Mouse (Mus musculus): ENCODE data around the gene Ramp2. TPM values are rescaled to one million over a fixed set of nuclear protein-coding genes. Genes with fewer than 3 reads are reported as not detected.
A peak's percentile ranks its signal among the peaks of the same experiment; 100 is the strongest.

Ramp2 gene
- total RNA-seq, 2 experiments from 2014 or later, result not detected

GRCm38 (mm10) chr11:101233240-101233639, 12.6 kb upstream of the Ramp2 start:
- no peak for ATAC-seq (replicated peaks; ENCODE audit: low FRiP score, poor library complexity, severe bottlenecking)

GRCm38 (mm10) chr11:101234124-101234523, 11.7 kb upstream of the Ramp2 start:
- no peak for ATAC-seq (replicated peaks; ENCODE audit: low FRiP score, poor library complexity, severe bottlenecking)

- ATAC-seq (replicated peaks; ENCODE audit: low FRiP score, poor library complexity, severe bottlenecking), result no peak
Observed at GRCm38 (mm10) chr11:101235429-101235828, 10.4 kb upstream of the Ramp2 start.

GRCm38 (mm10) chr11:101236782-101237181, 9.0 kb upstream of the Ramp2 start:
- ATAC-seq (replicated peaks; ENCODE audit: low FRiP score, poor library complexity, severe bottlenecking), result no peak

GRCm38 (mm10) chr11:101238071-101238647, 7.7 kb upstream of the Ramp2 start:
- ATAC-seq (replicated peaks; ENCODE audit: low FRiP score, poor library complexity, severe bottlenecking), result no peak

GRCm38 (mm10) chr11:101245071-101245470, 757 bp upstream of the Ramp2 start:
- no peak for ATAC-seq (replicated peaks; ENCODE audit: low FRiP score, poor library complexity, severe bottlenecking)

GRCm38 (mm10) chr11:101246702-101247012, 829 bp downstream of the Ramp2 start:
- ATAC-seq (replicated peaks; ENCODE audit: low FRiP score, poor library complexity, severe bottlenecking), result no peak

GRCm38 (mm10) chr11:101247521-101248030, 1.7 kb downstream of the Ramp2 start:
- no peak for ATAC-seq (replicated peaks; ENCODE audit: low FRiP score, poor library complexity, severe bottlenecking)

- 0 out of 2 replicates have a peak, but pooled peaks have one; percentile 44 for ATAC-seq (replicated peaks; ENCODE audit: low FRiP score, poor library complexity, severe bottlenecking)
Observed at GRCm38 (mm10) chr11:101248258-101248994, 2.6 kb downstream of the Ramp2 start.

- no peak for ATAC-seq (replicated peaks; ENCODE audit: low FRiP score, poor library complexity, severe bottlenecking)
Observed at GRCm38 (mm10) chr11:101251031-101251430, 5.2 kb downstream of the Ramp2 start.

- ATAC-seq (replicated peaks; ENCODE audit: low FRiP score, poor library complexity, severe bottlenecking), result 0 out of 2 replicates have a peak, but pooled peaks have one; percentile 23
Observed at GRCm38 (mm10) chr11:101252941-101253340, 7.1 kb downstream of the Ramp2 start.

GRCm38 (mm10) chr11:101253613-101254389, 8.0 kb downstream of the Ramp2 start, which contains the start of gene Vps25:
TSS of gene Vps25 (plus strand) at chr11:101253707.
- ATAC-seq (replicated peaks; ENCODE audit: low FRiP score, poor library complexity, severe bottlenecking), result peak; percentile 95

GRCm38 (mm10) chr11:101255826-101256775, 10.3 kb downstream of the Ramp2 start:
- no peak for ATAC-seq (replicated peaks; ENCODE audit: low FRiP score, poor library complexity, severe bottlenecking)

- no peak for ATAC-seq (replicated peaks; ENCODE audit: low FRiP score, poor library complexity, severe bottlenecking)
Observed at GRCm38 (mm10) chr11:101259261-101259712, 13.5 kb downstream of the Ramp2 start.

GRCm38 (mm10) chr11:101259948-101260825, 14.4 kb downstream of the Ramp2 start, which contains the start of gene Wnk4:
TSS of gene Wnk4 (plus strand) at chr11:101260567.
- peak; percentile 91 for ATAC-seq (replicated peaks; ENCODE audit: low FRiP score, poor library complexity, severe bottlenecking)

- peak; percentile 21; the same call in 1 of the 2 replicates for ATAC-seq (replicated peaks; ENCODE audit: low FRiP score, poor library complexity, severe bottlenecking)
Observed at GRCm38 (mm10) chr11:101260826-101261380, 15.1 kb downstream of the Ramp2 start.

GRCm38 (mm10) chr11:101262272-101262967, 16.6 kb downstream of the Ramp2 start:
- ATAC-seq (replicated peaks; ENCODE audit: low FRiP score, poor library complexity, severe bottlenecking), result no peak
